Mouse (Mus musculus): ENCODE results near the gene Tmem251. TPM values are rescaled to one million over a fixed set of nuclear protein-coding genes. Genes with fewer than 3 reads are reported as not detected.

Tmem251 gene
- total RNA-seq, 2 experiments from 2014 or later, result 1.9 to 5.1 TPM

GRCm38 (mm10) chr12:102709896-102710295 lies 33.7 kb upstream of the Tmem251 start:
- no peak for DNase-seq (ENCODE audit: low spot score)

GRCm38 (mm10) chr12:102710851-102711375 lies 32.6 kb upstream of the Tmem251 start:
- no peak for DNase-seq (ENCODE audit: low spot score)

- no peak for DNase-seq (ENCODE audit: low spot score)
Observed at GRCm38 (mm10) chr12:102713153-102713865, 30.3 kb upstream of the Tmem251 start.

GRCm38 (mm10) chr12:102714116-102714515 lies 29.4 kb upstream of the Tmem251 start:
- no peak for DNase-seq (ENCODE audit: low spot score)

GRCm38 (mm10) chr12:102714654-102715395 lies 28.7 kb upstream of the Tmem251 start:
- no peak for DNase-seq (ENCODE audit: low spot score)

GRCm38 (mm10) chr12:102719552-102720315 lies 23.8 kb upstream of the Tmem251 start:
- peak; percentile 42 for DNase-seq (ENCODE audit: low spot score)

GRCm38 (mm10) chr12:102722451-102722850 lies 21.1 kb upstream of the Tmem251 start:
- no peak for DNase-seq (ENCODE audit: low spot score)

- DNase-seq (ENCODE audit: low spot score), result no peak
Observed at GRCm38 (mm10) chr12:102722966-102723365, 20.6 kb upstream of the Tmem251 start.

GRCm38 (mm10) chr12:102723861-102724260 lies 19.7 kb upstream of the Tmem251 start:
- no peak for DNase-seq (ENCODE audit: low spot score)

- no peak for DNase-seq (ENCODE audit: low spot score)
Observed at GRCm38 (mm10) chr12:102725146-102725545, 18.4 kb upstream of the Tmem251 start.

- DNase-seq (ENCODE audit: low spot score), result no peak
Observed at GRCm38 (mm10) chr12:102725761-102726175, 17.8 kb upstream of the Tmem251 start.

GRCm38 (mm10) chr12:102729855-102730797 lies 13.4 kb upstream of the Tmem251 start:
- DNase-seq (ENCODE audit: low spot score), result no peak

GRCm38 (mm10) chr12:102730798-102731619 lies 12.6 kb upstream of the Tmem251 start:
- no peak for DNase-seq (ENCODE audit: low spot score)

GRCm38 (mm10) chr12:102733381-102733780 lies 10.2 kb upstream of the Tmem251 start:
- peak; percentile 31 for DNase-seq (ENCODE audit: low spot score)

GRCm38 (mm10) chr12:102739096-102739495 lies 4.5 kb upstream of the Tmem251 start:
- no peak for DNase-seq (ENCODE audit: low spot score)

- DNase-seq (ENCODE audit: low spot score), result no peak
Observed at GRCm38 (mm10) chr12:102740285-102740684, 3.3 kb upstream of the Tmem251 start.

- no peak for DNase-seq (ENCODE audit: low spot score)
Observed at GRCm38 (mm10) chr12:102742056-102742455, 1.5 kb upstream of the Tmem251 start.

- no peak for DNase-seq (ENCODE audit: low spot score)
Observed at GRCm38 (mm10) chr12:102743036-102743588, 450 bp upstream of the Tmem251 start.

- no peak for DNase-seq (ENCODE audit: low spot score)
Observed at GRCm38 (mm10) chr12:102744839-102745238, 1.3 kb downstream of the Tmem251 start.
